Mouse (Mus musculus): ENCODE data around the gene Nfkbid. TPM values are rescaled to one million over a fixed set of nuclear protein-coding genes. Genes with fewer than 3 reads are reported as not detected.

Gene Nfkbid
- total and polyA plus RNA-seq, 2 experiments from 2014 or later = 0.38 to 5.0 TPM

GRCm38 (mm10) chr7:30393631-30394030 is 27.9 kb upstream of the Nfkbid start:
- H3K4me3 ChIP-seq (ENCODE audit: low read depth, low read length) = no peak overlapping the region
- H3K9me3 ChIP-seq (replicated peaks; ENCODE audit: control insufficient read depth, low read length) = no peaks in the 10 kb centered on the region
- TF ChIP-seq CTCF (IDR thresholded peaks at IDR 0.05; ENCODE audit: low read depth) (no peak), EP300 (IDR thresholded peaks at IDR 0.05; ENCODE audit: low read depth) (no peak)
- ATAC-seq (ENCODE audit: insufficient read depth, low read depth) (no peak), DNase-seq (ENCODE audit: low spot score) (no peak)
- no peak overlapping the region for H3K9ac ChIP-seq (replicated peaks; ENCODE audit: low read depth, low read length)
- no peaks in the 10 kb centered on the region for H3K4me1 ChIP-seq (ENCODE audit: control insufficient read depth, insufficient read depth)
- no peaks in the 10 kb centered on the region for H3K36me3 ChIP-seq (replicated peaks; ENCODE audit: control insufficient read depth, insufficient read depth, low read length)
- H3K27me3 ChIP-seq (ENCODE audit: control insufficient read depth, insufficient read depth, low read length) = no peaks in the 10 kb centered on the region
- WGBS = 84% methylated on average over 4 of the region's 4 CpGs
- H3K27ac ChIP-seq (ENCODE audit: low read depth) = peak overlapping the region; percentile 82
- peak overlapping the region; percentile 1; the same call in 1 of the 2 replicates for H3K4me2 ChIP-seq (ENCODE audit: low read depth, low read length)

- peak; percentile 56 for DNase-seq (ENCODE audit: low spot score)
- ATAC-seq (ENCODE audit: insufficient read depth, low read depth) = peak; percentile 66
- WGBS = 40% methylated on average over 11 of the region's 11 CpGs
- no peak overlapping the region for H3K9ac ChIP-seq (replicated peaks; ENCODE audit: low read depth, low read length)
- no peaks in the 10 kb centered on the region for H3K36me3 ChIP-seq (replicated peaks; ENCODE audit: control insufficient read depth, insufficient read depth, low read length)
- H3K27ac ChIP-seq (ENCODE audit: low read depth) = peak overlapping the region; percentile 82
- TF ChIP-seq CTCF (IDR thresholded peaks at IDR 0.05; ENCODE audit: low read depth) = no peak
- no peak for TF ChIP-seq EP300 (IDR thresholded peaks at IDR 0.05; ENCODE audit: low read depth)
- no peaks in the 10 kb centered on the region for H3K9me3 ChIP-seq (replicated peaks; ENCODE audit: control insufficient read depth, low read length)
- no peaks in the 10 kb centered on the region for H3K4me1 ChIP-seq (ENCODE audit: control insufficient read depth, insufficient read depth)
- peak overlapping the region; percentile 1; the same call in 1 of the 2 replicates for H3K4me2 ChIP-seq (ENCODE audit: low read depth, low read length)
- H3K27me3 ChIP-seq (ENCODE audit: control insufficient read depth, insufficient read depth, low read length) = no peaks in the 10 kb centered on the region
- no peak overlapping the region for H3K4me3 ChIP-seq (ENCODE audit: low read depth, low read length)
Measured at GRCm38 (mm10) chr7:30394379-30394778, 27.2 kb upstream of the Nfkbid start.

- TF ChIP-seq CTCF (IDR thresholded peaks at IDR 0.05; ENCODE audit: low read depth) (peak; percentile 16; the same call in 1 of the 2 replicates), EP300 (IDR thresholded peaks at IDR 0.05; ENCODE audit: low read depth) (no peak)
- Histone ChIP-seq H3K9me3 (replicated peaks; ENCODE audit: control insufficient read depth, low read length) (no peaks in the 10 kb centered on the region), H3K4me1 (ENCODE audit: control insufficient read depth, insufficient read depth) (no peaks in the 10 kb centered on the region), H3K9ac (replicated peaks; ENCODE audit: low read depth, low read length) (no peak overlapping the region), H3K4me3 (ENCODE audit: low read depth, low read length) (no peak overlapping the region), H3K27ac (ENCODE audit: low read depth) (peak overlapping the region; percentile 82; the same call in 1 of the 2 replicates), H3K4me2 (ENCODE audit: low read depth, low read length) (no peak overlapping the region), H3K27me3 (ENCODE audit: control insufficient read depth, insufficient read depth, low read length) (no peaks in the 10 kb centered on the region), H3K36me3 (replicated peaks; ENCODE audit: control insufficient read depth, insufficient read depth, low read length) (no peaks in the 10 kb centered on the region)
- 33% methylated on average over 2 of the region's 2 CpGs for WGBS
- no peak for ATAC-seq (ENCODE audit: insufficient read depth, low read depth)
- no peak for DNase-seq (ENCODE audit: low spot score)
Measured at GRCm38 (mm10) chr7:30394871-30395270, 26.7 kb upstream of the Nfkbid start.

- 42% methylated on average over 7 of the region's 7 CpGs for WGBS
- Histone ChIP-seq H3K27ac (ENCODE audit: low read depth) (no peak overlapping the region), H3K4me3 (ENCODE audit: low read depth, low read length) (no peak overlapping the region), H3K9me3 (replicated peaks; ENCODE audit: control insufficient read depth, low read length) (no peaks in the 10 kb centered on the region), H3K4me1 (ENCODE audit: control insufficient read depth, insufficient read depth) (no peaks in the 10 kb centered on the region), H3K9ac (replicated peaks; ENCODE audit: low read depth, low read length) (no peak overlapping the region), H3K4me2 (ENCODE audit: low read depth, low read length) (no peak overlapping the region), H3K27me3 (ENCODE audit: control insufficient read depth, insufficient read depth, low read length) (no peaks in the 10 kb centered on the region), H3K36me3 (replicated peaks; ENCODE audit: control insufficient read depth, insufficient read depth, low read length) (no peaks in the 10 kb centered on the region)
- ATAC-seq (ENCODE audit: insufficient read depth, low read depth) = no peak
- DNase-seq (ENCODE audit: low spot score) = no peak
- TF ChIP-seq CTCF (IDR thresholded peaks at IDR 0.05; ENCODE audit: low read depth) = no peak
- TF ChIP-seq EP300 (IDR thresholded peaks at IDR 0.05; ENCODE audit: low read depth) = no peak
Measured at GRCm38 (mm10) chr7:30399671-30400070, 21.9 kb upstream of the Nfkbid start.

GRCm38 (mm10) chr7:30402343-30402742 is 19.2 kb upstream of the Nfkbid start:
- Histone ChIP-seq H3K9ac (replicated peaks; ENCODE audit: low read depth, low read length) (no peak overlapping the region), H3K4me3 (ENCODE audit: low read depth, low read length) (no peak overlapping the region), H3K9me3 (replicated peaks; ENCODE audit: control insufficient read depth, low read length) (no peaks in the 10 kb centered on the region), H3K27ac (ENCODE audit: low read depth) (no peak overlapping the region), H3K27me3 (ENCODE audit: control insufficient read depth, insufficient read depth, low read length) (no peaks in the 10 kb centered on the region), H3K4me1 (ENCODE audit: control insufficient read depth, insufficient read depth) (no peaks in the 10 kb centered on the region), H3K4me2 (ENCODE audit: low read depth, low read length) (no peak overlapping the region), H3K36me3 (replicated peaks; ENCODE audit: control insufficient read depth, insufficient read depth, low read length) (no peaks in the 10 kb centered on the region)
- no peak for ATAC-seq (ENCODE audit: insufficient read depth, low read depth)
- WGBS = 52% methylated on average over 4 of the region's 4 CpGs
- TF ChIP-seq CTCF (IDR thresholded peaks at IDR 0.05; ENCODE audit: low read depth) (no peak), EP300 (IDR thresholded peaks at IDR 0.05; ENCODE audit: low read depth) (no peak)
- no peak for DNase-seq (ENCODE audit: low spot score)

- DNase-seq (ENCODE audit: low spot score) (no peak), ATAC-seq (ENCODE audit: insufficient read depth, low read depth) (no peak)
- no peaks in the 10 kb centered on the region for H3K4me1 ChIP-seq (ENCODE audit: control insufficient read depth, insufficient read depth)
- no peaks in the 10 kb centered on the region; the same call in 1 of the 2 replicates for H3K27me3 ChIP-seq (ENCODE audit: control insufficient read depth, insufficient read depth, low read length)
- H3K36me3 ChIP-seq (replicated peaks; ENCODE audit: control insufficient read depth, insufficient read depth, low read length) = no peaks in the 10 kb centered on the region
- H3K9me3 ChIP-seq (replicated peaks; ENCODE audit: control insufficient read depth, low read length) = no peaks in the 10 kb centered on the region
- no peak overlapping the region for H3K9ac ChIP-seq (replicated peaks; ENCODE audit: low read depth, low read length)
- TF ChIP-seq EP300 (IDR thresholded peaks at IDR 0.05; ENCODE audit: low read depth) = no peak
- no peak for TF ChIP-seq CTCF (IDR thresholded peaks at IDR 0.05; ENCODE audit: low read depth)
- 73% methylated on average over 3 of the region's 3 CpGs for WGBS
- H3K4me3 ChIP-seq (ENCODE audit: low read depth, low read length) = no peak overlapping the region
- H3K27ac ChIP-seq (ENCODE audit: low read depth) = no peak overlapping the region
- no peak overlapping the region for H3K4me2 ChIP-seq (ENCODE audit: low read depth, low read length)
Measured at GRCm38 (mm10) chr7:30408639-30409038, 12.9 kb upstream of the Nfkbid start.

Data from heart, postnatal 0 days (tissue).